Mouse (Mus musculus): ENCODE data around the gene Pex1. TPM values are rescaled to one million over a fixed set of nuclear protein-coding genes. Genes with fewer than 3 reads are reported as not detected.

Gene Pex1
- polyA plus RNA-seq, 1 experiment from 2014 or later, result 12.4 TPM

DNA sequence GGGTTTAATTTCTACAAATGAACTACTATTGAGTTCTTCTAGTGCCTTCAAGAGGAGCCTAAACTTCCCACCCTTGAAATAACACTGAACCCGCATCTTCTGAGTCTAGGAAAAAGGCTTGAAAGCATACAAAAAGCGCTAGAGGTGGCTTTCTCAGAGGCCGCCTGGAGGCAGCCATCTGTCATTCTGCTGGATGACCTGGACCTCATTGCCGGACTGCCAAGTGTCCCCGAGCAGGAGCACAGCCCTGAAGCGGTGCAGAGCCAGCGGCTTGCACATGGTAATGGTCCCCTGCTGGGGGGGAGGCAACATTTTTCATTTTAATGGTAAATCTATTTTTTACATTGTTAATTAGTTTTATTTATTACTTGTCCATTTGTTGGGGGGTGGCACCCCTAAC, 24.6 kb downstream of the Pex1 start:
- Histone ChIP-seq H3K27me3 (ENCODE audit: insufficient read depth, low read length) (no peaks in the 10 kb centered on the region), H3K4me3 (ENCODE audit: low read depth, low read length) (no peak overlapping the region), H3K9ac (no peak overlapping the region), H3K36me3 (ENCODE audit: insufficient read depth) (peaks cover 39% of the 10 kb centered on the region), H3K9me3 (ENCODE audit: low read depth, low read length) (no peaks in the 10 kb centered on the region), H3K4me1 (ENCODE audit: insufficient read depth) (no peaks in the 10 kb centered on the region), H3K27ac (ENCODE audit: low read depth) (no peak overlapping the region), H3K4me2 (no peak overlapping the region)
- DNase-seq, result no peak
- no peak for TF ChIP-seq CTCF (IDR thresholded peaks at IDR 0.05; ENCODE audit: low read depth)
- no peak for ATAC-seq (ENCODE audit: insufficient read depth)
- 84% methylated on average over 7 of the region's 7 CpGs for WGBS

GRCm38 (mm10) chr5:3630055-3630454, 34.2 kb downstream of the Pex1 start:
- no peak overlapping the region for H3K9ac ChIP-seq
- H3K9me3 ChIP-seq (ENCODE audit: low read depth, low read length), result no peaks in the 10 kb centered on the region
- peaks cover 24% of the 10 kb centered on the region for H3K36me3 ChIP-seq (ENCODE audit: insufficient read depth)
- H3K4me2 ChIP-seq, result no peak overlapping the region
- no peak overlapping the region for H3K27ac ChIP-seq (ENCODE audit: low read depth)
- ATAC-seq (ENCODE audit: insufficient read depth), result no peak
- TF ChIP-seq CTCF (IDR thresholded peaks at IDR 0.05; ENCODE audit: low read depth), result no peak
- no peaks in the 10 kb centered on the region for H3K4me1 ChIP-seq (ENCODE audit: insufficient read depth)
- no peak overlapping the region for H3K4me3 ChIP-seq (ENCODE audit: low read depth, low read length)
- H3K27me3 ChIP-seq (ENCODE audit: insufficient read depth, low read length), result no peaks in the 10 kb centered on the region
- DNase-seq, result no peak
- 89% methylated on average over 5 of the region's 5 CpGs for WGBS

DNA sequence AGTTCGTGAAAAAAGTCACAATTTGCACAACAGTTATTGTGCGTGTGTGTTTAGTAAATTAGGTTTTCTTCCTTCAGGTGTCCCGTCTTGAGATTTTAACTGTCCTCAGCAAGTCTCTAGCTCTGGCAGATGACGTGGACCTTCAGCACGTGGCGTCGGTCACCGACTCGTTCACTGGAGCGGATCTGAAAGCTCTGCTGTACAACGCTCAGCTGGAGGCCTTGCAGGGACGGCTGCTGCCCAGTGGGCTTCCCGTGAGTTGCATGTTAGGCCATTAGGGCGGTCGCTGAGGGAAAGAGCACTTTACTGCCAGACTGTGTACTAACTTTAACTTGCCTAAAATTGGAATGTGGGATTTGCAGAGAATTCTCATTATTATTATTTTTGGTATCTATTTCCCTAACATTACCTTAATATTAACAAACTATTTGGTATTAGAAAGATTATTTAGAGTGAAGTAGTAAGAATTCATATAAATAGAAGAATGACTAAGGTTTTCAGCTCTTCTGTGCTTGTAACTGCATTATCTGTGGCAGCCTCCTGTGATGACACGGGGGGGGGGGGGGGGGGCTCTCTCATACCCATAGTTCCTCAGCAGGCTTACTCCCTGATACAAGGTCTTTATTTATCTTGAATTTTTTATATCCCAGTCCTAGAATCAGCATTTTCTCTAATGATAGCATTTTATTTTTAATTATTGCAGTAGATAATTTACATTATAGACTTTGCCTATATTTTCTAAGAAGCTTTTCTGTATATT, 35.8 kb downstream of the Pex1 start:
- TF ChIP-seq CTCF (IDR thresholded peaks at IDR 0.05; ENCODE audit: low read depth), result no peak
- no peak overlapping the region for H3K9ac ChIP-seq
- H3K36me3 ChIP-seq (ENCODE audit: insufficient read depth), result peaks cover 17% of the 10 kb centered on the region; the same call in 1 of the 2 replicates
- ATAC-seq (ENCODE audit: insufficient read depth) (no peak), DNase-seq (no peak)
- no peak overlapping the region for H3K27ac ChIP-seq (ENCODE audit: low read depth)
- WGBS, result 76% methylated on average over 16 of the region's 16 CpGs
- H3K9me3 ChIP-seq (ENCODE audit: low read depth, low read length), result no peaks in the 10 kb centered on the region
- H3K4me3 ChIP-seq (ENCODE audit: low read depth, low read length), result no peak overlapping the region
- H3K4me1 ChIP-seq (ENCODE audit: insufficient read depth), result no peaks in the 10 kb centered on the region
- H3K27me3 ChIP-seq (ENCODE audit: insufficient read depth, low read length), result no peaks in the 10 kb centered on the region
- H3K4me2 ChIP-seq, result no peak overlapping the region

- Histone ChIP-seq H3K36me3 (ENCODE audit: insufficient read depth) (peaks cover 22% of the 10 kb centered on the region; the same call in 1 of the 2 replicates), H3K27me3 (ENCODE audit: insufficient read depth, low read length) (no peaks in the 10 kb centered on the region), H3K9me3 (ENCODE audit: low read depth, low read length) (no peaks in the 10 kb centered on the region), H3K4me2 (no peak overlapping the region), H3K27ac (ENCODE audit: low read depth) (no peak overlapping the region), H3K4me1 (ENCODE audit: insufficient read depth) (no peaks in the 10 kb centered on the region), H3K4me3 (ENCODE audit: low read depth, low read length) (no peak overlapping the region), H3K9ac (no peak overlapping the region)
- TF ChIP-seq CTCF (IDR thresholded peaks at IDR 0.05; ENCODE audit: low read depth), result no peak
- ATAC-seq (ENCODE audit: insufficient read depth), result no peak
- no peak for DNase-seq
- 76% methylated on average over 5 of the region's 5 CpGs for WGBS
These were observed 36.4 kb downstream of the Pex1 start for GRCm38 (mm10) chr5:3632285-3632684.

DNA sequence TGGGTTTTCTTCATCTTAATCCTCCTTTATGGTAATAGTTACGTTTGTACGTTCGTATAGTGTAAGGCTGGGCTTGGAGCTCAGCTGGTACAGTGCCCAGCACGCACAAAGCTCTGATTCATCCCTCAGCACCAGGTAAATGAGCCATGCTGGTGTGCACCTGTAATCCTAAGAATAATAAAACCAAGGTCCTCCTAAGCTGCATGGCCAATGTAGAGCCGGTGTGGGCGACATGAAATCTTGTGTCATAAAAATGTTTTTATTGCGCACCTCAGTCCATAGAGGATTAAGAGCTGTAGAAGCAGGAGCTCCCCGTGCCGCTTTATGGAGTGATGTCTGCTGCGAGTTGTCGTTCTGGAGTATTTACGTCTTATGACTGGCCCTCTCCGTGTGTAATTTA, 37.4 kb downstream of the Pex1 start:
- Histone ChIP-seq H3K4me2 (no peak overlapping the region), H3K27me3 (ENCODE audit: insufficient read depth, low read length) (no peaks in the 10 kb centered on the region), H3K9me3 (ENCODE audit: low read depth, low read length) (no peaks in the 10 kb centered on the region), H3K4me1 (ENCODE audit: insufficient read depth) (no peaks in the 10 kb centered on the region), H3K4me3 (ENCODE audit: low read depth, low read length) (no peak overlapping the region), H3K36me3 (ENCODE audit: insufficient read depth) (peaks cover 24% of the 10 kb centered on the region; the same call in 1 of the 2 replicates), H3K27ac (ENCODE audit: low read depth) (no peak overlapping the region), H3K9ac (no peak overlapping the region)
- DNase-seq (no peak), ATAC-seq (ENCODE audit: insufficient read depth) (no peak)
- TF ChIP-seq CTCF (IDR thresholded peaks at IDR 0.05; ENCODE audit: low read depth), result no peak
- WGBS, result 95% methylated on average over 13 of the region's 13 CpGs

DNA sequence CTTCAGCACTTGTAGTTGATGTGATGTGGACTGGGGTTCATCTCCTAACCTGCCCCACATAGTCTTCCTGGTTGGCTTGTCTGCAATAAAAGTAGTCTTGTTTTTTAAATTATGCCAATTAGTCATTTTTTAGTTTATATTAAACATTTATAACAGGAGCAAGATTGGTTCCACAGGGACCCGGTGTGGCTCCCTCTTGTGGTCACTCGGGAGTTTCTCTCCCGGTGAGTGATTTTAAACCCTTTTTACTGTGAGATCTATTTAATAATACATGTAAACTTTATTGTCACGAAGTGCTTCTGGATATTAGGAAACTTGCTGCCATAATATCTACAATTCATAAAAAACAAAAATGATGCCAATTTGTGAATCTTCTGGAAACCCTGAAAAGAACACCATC, 38.1 kb downstream of the Pex1 start:
- Histone ChIP-seq H3K4me3 (ENCODE audit: low read depth, low read length) (no peak overlapping the region), H3K4me2 (no peak overlapping the region), H3K27ac (ENCODE audit: low read depth) (no peak overlapping the region), H3K27me3 (ENCODE audit: insufficient read depth, low read length) (no peaks in the 10 kb centered on the region), H3K9me3 (ENCODE audit: low read depth, low read length) (no peaks in the 10 kb centered on the region), H3K4me1 (ENCODE audit: insufficient read depth) (no peaks in the 10 kb centered on the region), H3K36me3 (ENCODE audit: insufficient read depth) (peaks cover 24% of the 10 kb centered on the region; the same call in 1 of the 2 replicates), H3K9ac (no peak overlapping the region)
- ATAC-seq (ENCODE audit: insufficient read depth), result no peak
- peak; percentile 31 for DNase-seq
- WGBS, result 71% methylated on average over 4 of the region's 4 CpGs
- peak; percentile 33; the same call in 1 of the 2 replicates for TF ChIP-seq CTCF (IDR thresholded peaks at IDR 0.05; ENCODE audit: low read depth)

GRCm38 (mm10) chr5:3635286-3635685, 39.4 kb downstream of the Pex1 start:
- H3K9me3 ChIP-seq (ENCODE audit: low read depth, low read length), result no peaks in the 10 kb centered on the region
- H3K4me3 ChIP-seq (ENCODE audit: low read depth, low read length), result no peak overlapping the region
- WGBS, result 73% methylated on average over 8 of the region's 8 CpGs
- H3K9ac ChIP-seq, result no peak overlapping the region
- H3K27me3 ChIP-seq (ENCODE audit: insufficient read depth, low read length), result no peaks in the 10 kb centered on the region
- H3K4me1 ChIP-seq (ENCODE audit: insufficient read depth), result no peaks in the 10 kb centered on the region
- ATAC-seq (ENCODE audit: insufficient read depth) (no peak), DNase-seq (no peak)
- peaks cover 23% of the 10 kb centered on the region; the same call in 1 of the 2 replicates for H3K36me3 ChIP-seq (ENCODE audit: insufficient read depth)
- TF ChIP-seq CTCF (IDR thresholded peaks at IDR 0.05; ENCODE audit: low read depth), result no peak
- no peak overlapping the region for H3K27ac ChIP-seq (ENCODE audit: low read depth)
- no peak overlapping the region for H3K4me2 ChIP-seq

Measured in lung, embryonic 14.5 days (tissue).